Mouse (Mus musculus): ENCODE results near the gene C1qa. TPM values are rescaled to one million over a fixed set of nuclear protein-coding genes. Genes with fewer than 3 reads are reported as not detected.

C1qa gene
- polyA plus RNA-seq, 1 experiment from 2014 or later: 18.3 TPM

DNA sequence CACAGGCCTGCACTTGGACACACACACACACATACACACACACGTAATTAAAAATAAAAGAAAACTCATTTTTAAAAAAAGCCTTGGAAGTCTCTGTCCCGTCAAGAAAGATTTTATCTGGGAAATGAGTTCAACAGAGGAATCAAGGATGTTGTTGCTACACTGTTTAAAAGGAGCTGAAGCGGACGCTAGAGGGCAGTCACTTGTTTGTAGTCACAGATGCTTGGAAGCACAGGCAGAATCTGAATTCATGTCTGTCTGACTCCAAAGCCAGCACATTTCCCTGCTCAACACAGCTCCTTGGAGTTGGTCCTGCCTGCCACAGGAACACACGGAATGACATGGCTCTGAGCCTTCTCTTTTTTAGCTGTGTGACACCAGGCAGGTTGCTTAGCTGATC is 20.0 kb downstream of the C1qa start:
- no peaks in the 10 kb centered on the region for H3K9me3 ChIP-seq
- no peaks in the 10 kb centered on the region for H3K27me3 ChIP-seq
- 19% methylated on average over 5 of the region's 5 CpGs for WGBS
- H3K4me3 ChIP-seq: no peak overlapping the region
- no peaks in the 10 kb centered on the region for H3K36me3 ChIP-seq
- no peaks in the 10 kb centered on the region for H3K4me1 ChIP-seq
- H3K4me2 ChIP-seq: no peak overlapping the region
- ATAC-seq (ENCODE audit: insufficient number of reproducible peaks, insufficient read depth, low FRiP score, low TSS enrichment, low read depth): no peak
- no peak overlapping the region for H3K9ac ChIP-seq
- H3K27ac ChIP-seq: no peak overlapping the region

DNA sequence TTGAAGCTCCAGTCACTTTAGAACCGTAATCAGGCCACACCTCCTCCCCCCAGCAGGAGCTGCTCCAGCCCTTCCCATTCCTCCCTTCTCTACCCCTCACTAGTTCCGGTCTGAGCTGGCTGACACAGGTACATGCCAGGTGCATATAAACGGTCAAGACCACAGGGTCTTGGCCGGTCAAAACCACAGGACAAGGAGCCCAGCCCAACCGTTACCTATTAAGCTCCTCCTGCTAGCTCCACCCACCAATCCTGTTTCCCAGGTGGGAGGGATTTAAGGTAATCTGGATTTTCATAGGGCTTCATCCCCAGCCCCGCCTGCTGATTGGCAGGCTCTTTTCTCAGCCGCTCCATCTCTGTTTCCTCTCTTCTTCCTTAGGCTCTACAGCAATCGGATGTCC is 20.4 kb downstream of the C1qa start:
- 40% methylated on average over 8 of the region's 8 CpGs for WGBS
- Histone ChIP-seq H3K27ac (no peak overlapping the region), H3K4me3 (no peak overlapping the region), H3K36me3 (no peaks in the 10 kb centered on the region), H3K4me2 (no peak overlapping the region), H3K9ac (no peak overlapping the region), H3K9me3 (no peaks in the 10 kb centered on the region), H3K4me1 (no peaks in the 10 kb centered on the region), H3K27me3 (no peaks in the 10 kb centered on the region)
- no peak for ATAC-seq (ENCODE audit: insufficient number of reproducible peaks, insufficient read depth, low FRiP score, low TSS enrichment, low read depth)

DNA sequence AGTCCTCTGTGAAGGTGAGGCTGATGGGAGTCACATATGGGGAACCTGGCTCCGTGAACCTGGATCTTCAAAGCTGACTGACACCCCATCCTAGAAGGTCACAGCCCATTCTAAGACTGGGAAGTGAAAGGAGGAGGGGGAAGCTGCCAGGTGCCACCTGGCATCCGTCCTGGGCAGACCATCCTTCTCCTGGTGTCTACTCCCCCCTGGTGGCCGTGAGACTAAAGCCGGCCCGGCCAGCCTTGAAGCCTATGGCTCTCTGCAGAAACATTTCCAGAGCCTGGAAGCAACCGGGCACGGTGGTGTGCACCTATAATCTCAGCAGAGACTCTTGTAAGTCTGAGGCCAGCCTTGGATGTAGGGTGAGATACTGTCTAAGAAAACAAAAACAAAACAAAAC is 21.6 kb downstream of the C1qa start:
- H3K9me3 ChIP-seq: no peaks in the 10 kb centered on the region
- no peaks in the 10 kb centered on the region for H3K4me1 ChIP-seq
- ATAC-seq (ENCODE audit: insufficient number of reproducible peaks, insufficient read depth, low FRiP score, low TSS enrichment, low read depth): no peak
- no peak overlapping the region for H3K4me2 ChIP-seq
- no peaks in the 10 kb centered on the region for H3K27me3 ChIP-seq
- H3K36me3 ChIP-seq: no peaks in the 10 kb centered on the region
- H3K27ac ChIP-seq: no peak overlapping the region
- no peak overlapping the region for H3K9ac ChIP-seq
- H3K4me3 ChIP-seq: no peak overlapping the region
- 22% methylated on average over 7 of the region's 7 CpGs for WGBS

DNA sequence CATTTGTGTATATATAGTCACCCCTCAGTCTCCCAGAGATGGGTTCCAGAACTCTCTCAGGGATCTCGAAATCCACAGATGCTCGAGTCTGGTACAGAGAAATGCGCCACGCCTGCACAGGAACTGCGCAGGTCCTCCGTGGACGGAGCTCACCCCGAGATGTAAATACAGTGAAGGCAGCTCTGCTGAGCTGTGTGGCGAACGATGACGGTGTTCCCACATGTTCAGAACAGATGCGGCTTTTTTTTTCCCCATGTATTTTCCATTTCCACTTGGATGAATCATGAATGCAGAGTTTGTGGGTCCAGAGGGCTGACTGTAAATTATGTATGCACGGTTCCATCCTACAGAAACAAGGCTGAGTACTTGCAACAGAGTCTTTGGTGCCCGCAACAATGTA is 23.6 kb downstream of the C1qa start:
- no peak overlapping the region for H3K9ac ChIP-seq
- H3K27ac ChIP-seq: no peak overlapping the region
- no peaks in the 10 kb centered on the region for H3K36me3 ChIP-seq
- H3K4me3 ChIP-seq: no peak overlapping the region
- WGBS: 77% methylated on average over 14 of the region's 14 CpGs
- no peak for ATAC-seq (ENCODE audit: insufficient number of reproducible peaks, insufficient read depth, low FRiP score, low TSS enrichment, low read depth)
- no peaks in the 10 kb centered on the region for H3K9me3 ChIP-seq
- H3K4me1 ChIP-seq: no peaks in the 10 kb centered on the region
- no peak overlapping the region for H3K4me2 ChIP-seq
- no peaks in the 10 kb centered on the region for H3K27me3 ChIP-seq

DNA sequence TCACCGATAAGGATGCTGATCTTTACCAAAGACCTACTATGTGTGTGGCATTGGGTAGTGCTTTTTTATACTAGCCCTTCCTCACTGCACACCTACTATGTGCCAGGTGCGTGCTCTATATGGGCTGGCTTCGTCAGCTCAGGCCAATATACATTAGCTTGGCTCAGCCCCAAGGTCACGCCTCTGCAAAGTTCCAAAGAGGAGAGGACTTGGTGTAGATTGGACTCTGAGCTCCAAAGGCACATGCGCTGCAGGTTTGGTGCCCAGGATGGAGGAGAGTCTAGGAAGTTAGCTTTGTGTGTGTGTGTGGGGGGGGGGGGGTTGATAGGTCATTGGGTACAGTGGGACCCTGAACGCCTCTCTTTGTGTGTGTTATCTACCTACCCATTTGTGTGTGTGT is 30.2 kb downstream of the C1qa start:
- ATAC-seq (ENCODE audit: insufficient number of reproducible peaks, insufficient read depth, low FRiP score, low TSS enrichment, low read depth): no peak
- WGBS: 77% methylated on average over 6 of the region's 6 CpGs
- Histone ChIP-seq H3K36me3 (no peaks in the 10 kb centered on the region), H3K27ac (no peak overlapping the region), H3K9me3 (no peaks in the 10 kb centered on the region), H3K4me2 (no peak overlapping the region), H3K4me3 (no peak overlapping the region), H3K27me3 (no peaks in the 10 kb centered on the region; the same call in 1 of the 2 replicates), H3K4me1 (peaks cover 25% of the 10 kb centered on the region), H3K9ac (no peak overlapping the region)

DNA sequence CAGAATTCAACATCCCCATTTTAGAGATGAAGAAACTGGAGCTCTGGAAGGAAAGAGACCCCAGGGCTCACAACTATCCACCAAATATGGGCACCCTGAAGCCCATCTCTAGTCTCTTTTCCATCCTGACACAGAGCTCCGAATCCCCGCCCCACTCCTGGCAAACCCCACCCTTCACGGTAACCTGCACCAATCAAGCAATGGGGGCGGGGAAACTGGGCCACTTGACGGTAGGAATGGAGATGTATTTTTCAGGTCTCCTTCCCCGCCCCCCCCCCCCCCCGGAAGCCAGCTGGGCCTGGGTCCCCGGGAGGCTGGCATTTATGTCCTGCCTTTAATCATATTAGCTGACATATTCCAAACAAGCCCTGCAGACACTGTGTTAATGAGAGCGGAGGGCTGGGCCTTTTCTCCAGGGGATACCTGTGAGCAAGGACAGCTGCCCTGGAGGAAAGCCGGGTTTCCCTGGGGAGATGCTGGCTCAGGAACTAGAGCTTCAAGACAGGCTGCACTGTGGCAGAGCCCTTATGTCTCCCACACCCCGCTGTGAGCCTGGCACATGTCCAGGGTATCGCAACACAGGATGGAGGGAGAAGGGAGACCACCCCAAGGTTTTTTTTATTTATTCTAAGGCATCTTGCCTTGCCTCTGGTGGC is 30.8 kb downstream of the C1qa start:
- H3K9me3 ChIP-seq: no peaks in the 10 kb centered on the region
- H3K4me3 ChIP-seq: no peak overlapping the region
- peaks cover under 1% of the 10 kb centered on the region; the same call in 1 of the 2 replicates for H3K27me3 ChIP-seq
- no peak for ATAC-seq (ENCODE audit: insufficient number of reproducible peaks, insufficient read depth, low FRiP score, low TSS enrichment, low read depth)
- H3K27ac ChIP-seq: no peak overlapping the region
- no peak overlapping the region for H3K9ac ChIP-seq
- H3K36me3 ChIP-seq: no peaks in the 10 kb centered on the region
- no peak overlapping the region for H3K4me2 ChIP-seq
- peaks cover 29% of the 10 kb centered on the region for H3K4me1 ChIP-seq
- WGBS: 10% methylated on average over 11 of the region's 12 CpGs

DNA sequence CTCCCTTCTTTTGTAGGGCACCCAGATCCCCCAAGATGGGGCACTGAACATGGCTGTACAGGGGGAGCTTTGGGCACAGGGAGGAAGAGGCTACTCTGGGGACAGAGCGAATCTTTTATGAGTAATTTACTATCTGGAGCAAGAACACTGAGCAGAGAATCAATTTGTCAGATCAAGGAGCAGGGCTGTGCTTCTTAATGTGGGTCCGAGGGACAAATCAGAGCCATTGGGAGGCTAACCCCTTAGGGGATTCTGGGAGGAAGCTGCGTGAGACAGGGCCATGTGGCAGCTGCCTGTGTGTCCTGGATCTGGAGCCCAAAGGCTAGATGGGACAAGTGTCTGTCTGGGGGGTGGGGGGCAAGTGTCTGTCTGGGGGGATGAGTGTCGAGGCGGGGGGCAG is 33.1 kb downstream of the C1qa start:
- no peak for ATAC-seq (ENCODE audit: insufficient number of reproducible peaks, insufficient read depth, low FRiP score, low TSS enrichment, low read depth)
- H3K4me3 ChIP-seq: no peak overlapping the region
- WGBS: 45% methylated on average over 5 of the region's 5 CpGs
- no peak overlapping the region for H3K27ac ChIP-seq
- H3K4me1 ChIP-seq: peaks cover 43% of the 10 kb centered on the region
- peaks cover 13% of the 10 kb centered on the region for H3K27me3 ChIP-seq
- no peaks in the 10 kb centered on the region for H3K36me3 ChIP-seq
- no peak overlapping the region for H3K4me2 ChIP-seq
- no peak overlapping the region for H3K9ac ChIP-seq
- H3K9me3 ChIP-seq: no peaks in the 10 kb centered on the region

DNA sequence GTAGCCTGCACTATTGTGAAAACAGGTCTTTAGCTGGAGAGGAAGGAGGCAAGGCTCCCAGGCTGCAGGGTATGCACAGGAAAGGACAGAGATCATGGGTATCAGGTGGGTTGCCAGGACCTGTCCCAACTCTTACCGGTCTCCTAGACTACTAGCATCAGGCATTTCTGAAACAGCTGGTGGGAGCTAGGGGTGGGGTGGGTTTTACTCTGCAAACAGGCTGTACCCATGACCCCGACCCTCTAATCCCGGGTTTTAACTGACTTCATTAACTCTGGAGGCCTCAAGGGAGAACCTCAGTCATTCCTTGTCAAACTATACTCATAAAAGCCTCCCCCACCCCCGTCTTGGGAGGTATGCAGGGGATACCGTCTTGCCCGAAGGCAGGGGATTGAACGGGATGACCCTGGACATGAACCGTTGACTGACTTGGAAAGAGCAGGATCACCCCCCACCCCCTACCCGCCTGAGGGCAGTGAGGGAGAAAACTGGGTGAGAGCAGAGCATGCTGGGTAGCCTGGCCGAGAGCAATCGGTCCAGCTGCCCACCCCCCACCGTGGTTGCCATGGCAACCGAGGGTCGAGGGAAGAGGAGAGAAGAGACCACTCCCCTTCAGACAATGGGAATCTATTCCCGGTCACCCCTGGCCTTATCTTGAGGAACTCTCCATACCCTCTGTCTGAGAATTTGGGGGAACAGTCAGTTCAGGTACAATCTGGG is 33.7 kb downstream of the C1qa start:
- Histone ChIP-seq H3K4me1 (peaks cover 43% of the 10 kb centered on the region), H3K9me3 (no peaks in the 10 kb centered on the region), H3K36me3 (no peaks in the 10 kb centered on the region), H3K27me3 (peaks cover 13% of the 10 kb centered on the region), H3K4me2 (0 out of 2 replicates have a peak overlapping the region, but pooled peaks have one; percentile 9), H3K4me3 (no peak overlapping the region), H3K9ac (0 out of 2 replicates have a peak overlapping the region, but pooled peaks have one; percentile 6), H3K27ac (no peak overlapping the region)
- 5% methylated on average over 15 of the region's 15 CpGs for WGBS
- ATAC-seq (ENCODE audit: insufficient number of reproducible peaks, insufficient read depth, low FRiP score, low TSS enrichment, low read depth): no peak

DNA sequence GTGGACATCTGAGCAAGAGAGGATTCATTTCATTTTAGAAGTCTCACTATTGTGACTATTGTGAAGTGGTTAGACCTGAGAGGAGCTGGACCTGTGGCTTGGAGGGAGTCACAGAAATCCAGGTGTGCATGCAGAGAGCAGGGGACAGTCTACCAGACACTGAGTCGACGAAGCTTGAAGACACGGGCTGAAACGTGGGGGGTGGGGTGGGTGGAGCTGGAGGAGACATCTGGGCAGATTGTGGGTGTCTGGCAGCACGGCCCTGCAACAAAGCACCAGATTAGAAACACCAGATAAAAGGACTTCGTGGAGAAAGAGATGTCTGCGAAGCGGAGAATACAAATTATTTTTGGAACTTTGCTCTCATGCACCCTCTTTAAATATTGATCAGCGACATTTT is 35.1 kb downstream of the C1qa start:
- Histone ChIP-seq H3K27me3 (peaks cover 13% of the 10 kb centered on the region), H3K4me1 (peaks cover 43% of the 10 kb centered on the region), H3K27ac (no peak overlapping the region), H3K4me2 (no peak overlapping the region), H3K9ac (no peak overlapping the region), H3K36me3 (no peaks in the 10 kb centered on the region), H3K4me3 (no peak overlapping the region), H3K9me3 (no peaks in the 10 kb centered on the region)
- WGBS: 57% methylated on average over 9 of the region's 9 CpGs
- no peak for ATAC-seq (ENCODE audit: insufficient number of reproducible peaks, insufficient read depth, low FRiP score, low TSS enrichment, low read depth)

DNA sequence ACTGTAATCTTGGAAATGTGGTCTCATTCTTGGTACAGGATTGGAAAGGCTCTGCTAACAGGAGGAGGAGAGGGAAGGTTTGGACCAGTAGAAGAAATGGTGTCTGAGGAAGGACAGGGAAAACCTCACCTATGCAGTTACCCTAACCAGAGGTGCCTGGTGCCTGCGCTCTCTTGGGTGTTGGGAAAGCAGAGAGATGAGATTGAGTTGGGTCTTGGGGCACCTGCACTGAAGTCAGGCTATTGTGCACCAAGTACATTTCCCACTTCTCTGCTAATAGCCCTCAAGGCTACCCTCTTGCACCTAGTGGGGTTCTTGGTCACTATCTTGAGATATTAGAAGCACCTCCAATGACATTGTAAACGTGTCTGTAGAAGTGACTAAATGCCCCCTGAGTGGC is 36.2 kb downstream of the C1qa start:
- H3K4me1 ChIP-seq: peaks cover 33% of the 10 kb centered on the region
- H3K9ac ChIP-seq: no peak overlapping the region
- H3K9me3 ChIP-seq: no peaks in the 10 kb centered on the region
- no peak overlapping the region for H3K4me3 ChIP-seq
- no peak for ATAC-seq (ENCODE audit: insufficient number of reproducible peaks, insufficient read depth, low FRiP score, low TSS enrichment, low read depth)
- peaks cover 13% of the 10 kb centered on the region for H3K27me3 ChIP-seq
- WGBS: 68% methylated on average over 2 of the region's 2 CpGs
- no peak overlapping the region for H3K27ac ChIP-seq
- no peaks in the 10 kb centered on the region for H3K36me3 ChIP-seq
- no peak overlapping the region for H3K4me2 ChIP-seq

DNA sequence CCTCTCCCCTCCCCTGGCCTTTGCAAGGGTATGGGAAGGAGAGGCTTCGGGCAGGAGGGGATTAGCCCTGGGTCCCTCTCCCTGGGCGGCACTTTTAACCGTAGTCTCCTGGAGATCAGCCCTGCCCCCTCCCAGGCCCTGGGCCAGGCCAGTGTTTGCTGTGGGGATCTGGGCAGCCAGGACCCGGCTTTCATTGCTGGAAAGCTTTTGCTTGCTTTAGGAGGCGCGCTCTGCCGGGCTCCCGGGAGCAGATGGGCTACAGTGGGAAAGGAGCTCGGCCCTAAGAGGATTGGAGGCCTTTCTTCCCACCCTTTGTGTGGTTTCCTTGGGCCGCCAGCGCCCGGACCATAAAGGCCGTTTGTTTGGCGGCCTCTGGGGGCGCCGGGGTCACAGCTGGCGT is 36.8 kb downstream of the C1qa start:
- Histone ChIP-seq H3K4me2 (0 out of 2 replicates have a peak overlapping the region, but pooled peaks have one; percentile 7), H3K36me3 (no peaks in the 10 kb centered on the region), H3K27me3 (peaks cover 13% of the 10 kb centered on the region), H3K9ac (peak overlapping the region; percentile 23; the same call in 1 of the 2 replicates), H3K9me3 (no peaks in the 10 kb centered on the region), H3K27ac (no peak overlapping the region), H3K4me3 (no peak overlapping the region), H3K4me1 (peaks cover 32% of the 10 kb centered on the region)
- 6% methylated on average over 17 of the region's 17 CpGs for WGBS
- ATAC-seq (ENCODE audit: insufficient number of reproducible peaks, insufficient read depth, low FRiP score, low TSS enrichment, low read depth): no peak

DNA sequence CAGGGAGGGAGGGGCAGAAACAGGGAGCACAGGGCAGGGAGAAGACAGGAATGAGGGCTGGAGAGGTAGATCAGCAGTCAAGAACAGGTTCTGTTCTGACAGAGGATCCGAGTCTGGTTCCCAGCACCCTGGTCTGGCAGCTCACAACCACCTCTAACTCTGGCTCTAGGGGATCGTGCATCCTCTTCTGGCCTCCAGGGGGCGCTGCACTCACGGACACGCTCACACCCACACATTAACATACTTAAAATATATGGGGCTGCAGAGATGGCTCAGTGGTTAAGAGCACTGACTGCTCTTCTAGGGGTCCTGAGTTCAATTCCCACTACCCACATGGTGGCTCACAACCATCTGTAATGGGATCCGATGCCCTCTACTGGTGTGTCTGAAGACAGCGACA is 38.6 kb downstream of the C1qa start:
- no peak overlapping the region for H3K4me2 ChIP-seq
- WGBS: 78% methylated on average over 7 of the region's 7 CpGs
- H3K4me1 ChIP-seq: peaks cover 26% of the 10 kb centered on the region
- H3K9me3 ChIP-seq: no peaks in the 10 kb centered on the region
- H3K36me3 ChIP-seq: no peaks in the 10 kb centered on the region
- H3K9ac ChIP-seq: no peak overlapping the region
- H3K4me3 ChIP-seq: no peak overlapping the region
- H3K27me3 ChIP-seq: peaks cover 13% of the 10 kb centered on the region
- H3K27ac ChIP-seq: no peak overlapping the region
- ATAC-seq (ENCODE audit: insufficient number of reproducible peaks, insufficient read depth, low FRiP score, low TSS enrichment, low read depth): no peak

Data from embryonic facial prominence, embryonic 13.5 days (tissue).